Mouse (Mus musculus) heart, postnatal 0 days (tissue): ENCODE data around the gene Tspan14.

Source experiments
- CTCF ChIP-seq: IDR thresholded peaks from 2 replicates; pipeline ENCODE4 v1.5.1; 2016; ENCODE audit warnings: antibody characterized with exemption, control low read depth, low read depth
- EP300 ChIP-seq: IDR thresholded peaks from 2 replicates; pipeline ENCODE4 v1.6.1; 2016; ENCODE audit warnings: antibody characterized with exemption, low read depth

GRCm38 (mm10) chr14:40957607-40958006, 9.0 kb downstream of the Tspan14 start:
- TF ChIP-seq CTCF (no peak), EP300 (no peak)
